ENCODE assay signal across 8 mouse cellular contexts in the genomic region with DNA sequence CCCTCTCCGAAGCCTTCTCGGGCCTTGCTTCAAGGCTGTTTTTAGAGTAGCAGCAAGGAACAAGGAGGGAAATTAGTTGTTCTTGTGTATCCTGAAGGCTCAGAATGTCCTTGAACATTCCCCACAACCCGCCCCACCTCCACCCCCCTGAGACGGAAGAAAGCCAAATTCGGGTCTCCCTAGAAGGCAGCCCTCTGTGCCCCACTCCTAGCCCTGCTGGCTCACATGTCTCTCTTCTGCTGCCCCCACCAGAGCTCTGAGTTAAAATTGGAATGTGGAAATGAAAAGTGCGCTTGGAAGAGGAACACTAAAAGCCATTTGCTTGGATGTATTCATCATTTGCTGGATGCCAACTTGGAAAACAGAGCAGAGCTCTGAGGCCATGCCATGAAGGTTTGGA. TPM values are rescaled to one million over a fixed set of nuclear protein-coding genes. Genes with fewer than 3 reads are reported as not detected.
A peak's percentile ranks its signal among the peaks of the same experiment; 100 is the strongest.
DNase-seq lines count a peak whose midpoint lies in the region; ATAC-seq lines count a peak whose summit lies in the region.
"Had no signal": no experiment of that assay in that cellular context is flagged by ENCODE, and none has a peak within 500 bp of the region (broad histone marks: within the 10 kb centered on the region; RNA-seq: fewer than 3 reads in every experiment).

No protein-coding gene starts in this region.

- no peaks in the 10 kb centered on the region for H3K9me3 ChIP-seq in kidney, embryonic 16.5 days (ENCODE audit: low read length)
- no peaks in the 10 kb centered on the region for H3K9me3 ChIP-seq in embryonic facial prominence, embryonic 12.5 days
- no peaks in the 10 kb centered on the region for H3K9me3 ChIP-seq in forebrain, embryonic 16.5 days (ENCODE audit: control insufficient read depth, low read length)
- no peaks in the 10 kb centered on the region for H3K9me3 ChIP-seq in midbrain, embryonic 16.5 days (replicated peaks; ENCODE audit: control insufficient read depth, low read length, poor library complexity, severe bottlenecking)
- H3K9me3 ChIP-seq: liver, embryonic 12.5 days had no signal

- no peak overlapping the region for H3K4me3 ChIP-seq in kidney, embryonic 16.5 days (ENCODE audit: low read length)
- no peak overlapping the region for H3K4me3 ChIP-seq in embryonic facial prominence, embryonic 12.5 days
- H3K4me3 ChIP-seq in forebrain, embryonic 16.5 days (replicated peaks; ENCODE audit: low read length) = no peak overlapping the region
- H3K4me3 ChIP-seq in midbrain, embryonic 16.5 days (ENCODE audit: low read depth, low read length) = no peak overlapping the region
- H3K4me3 ChIP-seq: liver, embryonic 12.5 days had no signal

- no peak overlapping the region for H3K9ac ChIP-seq in kidney, embryonic 16.5 days (replicated peaks; ENCODE audit: low read length)
- H3K9ac ChIP-seq in embryonic facial prominence, embryonic 12.5 days = no peak overlapping the region
- H3K9ac ChIP-seq in forebrain, embryonic 16.5 days (replicated peaks; ENCODE audit: low read depth, low read length) = no peak overlapping the region
- H3K9ac ChIP-seq in midbrain, embryonic 16.5 days (ENCODE audit: low read depth, low read length) = no peak overlapping the region
- H3K9ac ChIP-seq: liver, embryonic 12.5 days had no signal

- H3K27me3 ChIP-seq in kidney, embryonic 16.5 days (ENCODE audit: insufficient read depth, low read length) = no peaks in the 10 kb centered on the region
- H3K27me3 ChIP-seq in embryonic facial prominence, embryonic 12.5 days = no peaks in the 10 kb centered on the region
- no peaks in the 10 kb centered on the region for H3K27me3 ChIP-seq in forebrain, embryonic 16.5 days (replicated peaks; ENCODE audit: control insufficient read depth, insufficient read depth, low read length)
- no peaks in the 10 kb centered on the region for H3K27me3 ChIP-seq in midbrain, embryonic 16.5 days (ENCODE audit: control insufficient read depth, insufficient read depth, low read depth, low read length)
- H3K27me3 ChIP-seq: liver, embryonic 12.5 days had no signal

- 32% methylated on average over 6 of the region's 6 CpGs for WGBS in kidney, embryonic 16.5 days
- WGBS in embryonic facial prominence, embryonic 12.5 days = 36% methylated on average over 6 of the region's 6 CpGs
- WGBS in forebrain, embryonic 16.5 days = 38% methylated on average over 6 of the region's 6 CpGs
- 34% methylated on average over 6 of the region's 6 CpGs for WGBS in midbrain, embryonic 16.5 days

- no peak for DNase-seq in kidney, postnatal 36 days
- DNase-seq in natural killer cell, adult 2 months (ENCODE audit: low spot score in 2 of 2) = no peak

- no peak overlapping the region for H3K4me2 ChIP-seq in kidney, embryonic 16.5 days (replicated peaks; ENCODE audit: low read depth, low read length)
- 0 out of 2 replicates have a peak overlapping the region, but pooled peaks have one; percentile 0 for H3K4me2 ChIP-seq in embryonic facial prominence, embryonic 12.5 days (replicated peaks)
- no peak overlapping the region for H3K4me2 ChIP-seq in forebrain, embryonic 16.5 days (ENCODE audit: low read length)
- no peak overlapping the region for H3K4me2 ChIP-seq in midbrain, embryonic 16.5 days (ENCODE audit: low read length)
- H3K4me2 ChIP-seq: liver, embryonic 12.5 days had no signal

- no peaks in the 10 kb centered on the region for H3K36me3 ChIP-seq in kidney, embryonic 16.5 days (ENCODE audit: insufficient read depth, low read length)
- no peaks in the 10 kb centered on the region for H3K36me3 ChIP-seq in embryonic facial prominence, embryonic 12.5 days
- H3K36me3 ChIP-seq in forebrain, embryonic 16.5 days (ENCODE audit: control insufficient read depth, insufficient read depth) = no peaks in the 10 kb centered on the region
- H3K36me3 ChIP-seq in midbrain, embryonic 16.5 days (ENCODE audit: control insufficient read depth, insufficient read depth, low read length) = no peaks in the 10 kb centered on the region
- H3K36me3 ChIP-seq: liver, embryonic 12.5 days had no signal

- peaks cover 3% of the 10 kb centered on the region; the same call in 1 of the 2 replicates for H3K4me1 ChIP-seq in kidney, embryonic 16.5 days (ENCODE audit: insufficient read depth, low read length)
- H3K4me1 ChIP-seq in embryonic facial prominence, embryonic 12.5 days = 0 out of 2 replicates have a peak, but pooled peaks cover 3% of the 10 kb centered on the region
- peaks cover 8% of the 10 kb centered on the region for H3K4me1 ChIP-seq in forebrain, embryonic 16.5 days (replicated peaks; ENCODE audit: control insufficient read depth, insufficient read depth, low read length)
- H3K4me1 ChIP-seq in midbrain, embryonic 16.5 days (ENCODE audit: control insufficient read depth, insufficient read depth, low read length) = no peaks in the 10 kb centered on the region
- H3K4me1 ChIP-seq: liver, embryonic 12.5 days had no signal

- no peak for ATAC-seq in kidney, embryonic 16.5 days (ENCODE audit: low FRiP score, low TSS enrichment)
- ATAC-seq in embryonic facial prominence, embryonic 12.5 days (ENCODE audit: insufficient number of reproducible peaks, insufficient read depth, low FRiP score, low TSS enrichment) = no peak
- peak; percentile 39; the same call in 1 of the 2 replicates for ATAC-seq in forebrain, embryonic 16.5 days
- ATAC-seq in midbrain, embryonic 16.5 days = 0 out of 2 replicates have a peak, but pooled peaks have one; percentile 50
- no peak for ATAC-seq in granulocyte monocyte progenitor cell, adult 5-6 weeks (replicated peaks; ENCODE audit: poor library complexity, severe bottlenecking)
- ATAC-seq: liver, embryonic 12.5 days had no signal

- H3K27ac ChIP-seq in kidney, embryonic 16.5 days (ENCODE audit: low read length) = peak overlapping the region; percentile 88
- H3K27ac ChIP-seq in embryonic facial prominence, embryonic 12.5 days = peak overlapping the region; percentile 75
- H3K27ac ChIP-seq in forebrain, embryonic 16.5 days (ENCODE audit: low read length) = peak overlapping the region; percentile 47
- H3K27ac ChIP-seq in midbrain, embryonic 16.5 days (ENCODE audit: low read length) = peak overlapping the region; percentile 54
- H3K27ac ChIP-seq: liver, embryonic 12.5 days had no signal

RNA-seq across cellular contexts. Expression of a gene that starts 46.7 kb away (rescaled TPM):
- 304 and 318 TPM in 2 replicates for polyA plus RNA-seq in kidney, embryonic 16.5 days (2015; fragmentation: Nextera tagmentation; extraction: Ambion mirVana)
- polyA plus RNA-seq in embryonic facial prominence, embryonic 12.5 days (2016; fragmentation: Nextera tagmentation; extraction: Ambion mirVana) = 343 and 364 TPM in 2 replicates
- polyA plus RNA-seq in forebrain, embryonic 16.5 days (2015; fragmentation: Nextera tagmentation; extraction: Ambion mirVana) = 549 and 562 TPM in 2 replicates
- 738 and 754 TPM in 2 replicates for polyA plus RNA-seq in midbrain, embryonic 16.5 days (2015; fragmentation: Nextera tagmentation; extraction: Ambion mirVana)
- 29.8 and 43.6 TPM in 2 replicates for total RNA-seq in granulocyte monocyte progenitor cell, adult 5-6 weeks (2014; fragmentation: Nextera tagmentation)
- 52.1 and 69.9 TPM in 2 replicates for total RNA-seq in granulocyte monocyte progenitor cell, adult 5-6 weeks (2017)

RNA-seq across cellular contexts. Expression of a gene that starts 59.7 kb away (rescaled TPM):
- not detected in 2 replicates for polyA plus RNA-seq in kidney, embryonic 16.5 days (2015; fragmentation: Nextera tagmentation; extraction: Ambion mirVana)
- not detected in 2 replicates for polyA plus RNA-seq in embryonic facial prominence, embryonic 12.5 days (2016; fragmentation: Nextera tagmentation; extraction: Ambion mirVana)
- polyA plus RNA-seq in forebrain, embryonic 16.5 days (2015; fragmentation: Nextera tagmentation; extraction: Ambion mirVana) = not detected in 2 replicates
- not detected in 2 replicates for polyA plus RNA-seq in midbrain, embryonic 16.5 days (2015; fragmentation: Nextera tagmentation; extraction: Ambion mirVana)
- total RNA-seq in granulocyte monocyte progenitor cell, adult 5-6 weeks (2014; fragmentation: Nextera tagmentation) = not detected in 2 replicates
- not detected in 2 replicates for total RNA-seq in granulocyte monocyte progenitor cell, adult 5-6 weeks (2017)
- polyA plus RNA-seq: liver, embryonic 12.5 days had no signal

Comparison
In these comparisons a context has a peak if more than half of its experiments do, and no peak if none do; other contexts are left out.
1. ATAC-seq: peak in forebrain, embryonic 16.5 days (single experiment) and midbrain, embryonic 16.5 days (single experiment); none in kidney, embryonic 16.5 days (single experiment), embryonic facial prominence, embryonic 12.5 days (single experiment) and granulocyte monocyte progenitor cell, adult 5-6 weeks (single experiment).
2. Peak in every context shown above with its lines, with median percentiles within 50 percentile points of each other: H3K27ac ChIP-seq.